Mouse (Mus musculus) layer of hippocampus, adult 8-10 months (tissue): ENCODE results near the gene Stox2. TPM values are rescaled to one million over a fixed set of nuclear protein-coding genes. Genes with fewer than 3 reads are reported as not detected.

Experiments
- DNase-seq, 2 experiments: peaks; one replicate each; pipeline ENCODE4 v3.0.0; 2022; ENCODE audit warnings: low spot score in 2 of 2
- total RNA-seq, 4 experiments: library from RNA; stranded (reverse); gene quantifications; 2 replicates each; pipeline ENCODE4 v1.2.4; 2022

Stox2 gene
- total RNA-seq, 4 experiments from 2014 or later: 77.1 to 93.8 (median 83.6) TPM

DNA sequence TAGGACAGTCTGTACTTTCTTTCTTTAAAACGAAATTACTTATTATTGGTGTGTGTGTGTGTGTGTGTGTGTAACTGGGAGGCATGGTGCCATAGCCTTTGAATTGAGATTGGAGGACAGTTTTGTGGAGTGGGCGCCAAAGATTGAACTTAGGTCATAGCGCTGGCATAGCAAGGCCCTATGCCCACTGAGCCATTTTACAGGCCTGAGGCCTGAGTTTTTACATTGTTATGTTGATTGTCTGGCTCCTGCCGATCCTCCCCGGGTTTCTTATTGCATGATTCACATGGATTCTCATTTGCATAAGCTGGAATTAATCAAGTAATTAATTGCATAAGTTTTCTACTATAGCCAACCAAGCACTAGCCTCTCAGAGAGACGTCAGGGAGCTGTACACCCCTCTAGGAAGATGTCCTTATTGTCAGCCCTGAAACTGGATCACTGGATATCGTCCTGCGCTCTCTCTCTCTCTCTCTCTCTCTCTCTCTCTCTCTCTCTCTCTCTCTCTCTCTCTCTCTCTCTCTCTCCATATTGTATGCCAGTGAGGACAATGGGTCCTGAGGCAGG, 90.7 kb downstream of the Stox2 start:
- no peak for DNase-seq

DNA sequence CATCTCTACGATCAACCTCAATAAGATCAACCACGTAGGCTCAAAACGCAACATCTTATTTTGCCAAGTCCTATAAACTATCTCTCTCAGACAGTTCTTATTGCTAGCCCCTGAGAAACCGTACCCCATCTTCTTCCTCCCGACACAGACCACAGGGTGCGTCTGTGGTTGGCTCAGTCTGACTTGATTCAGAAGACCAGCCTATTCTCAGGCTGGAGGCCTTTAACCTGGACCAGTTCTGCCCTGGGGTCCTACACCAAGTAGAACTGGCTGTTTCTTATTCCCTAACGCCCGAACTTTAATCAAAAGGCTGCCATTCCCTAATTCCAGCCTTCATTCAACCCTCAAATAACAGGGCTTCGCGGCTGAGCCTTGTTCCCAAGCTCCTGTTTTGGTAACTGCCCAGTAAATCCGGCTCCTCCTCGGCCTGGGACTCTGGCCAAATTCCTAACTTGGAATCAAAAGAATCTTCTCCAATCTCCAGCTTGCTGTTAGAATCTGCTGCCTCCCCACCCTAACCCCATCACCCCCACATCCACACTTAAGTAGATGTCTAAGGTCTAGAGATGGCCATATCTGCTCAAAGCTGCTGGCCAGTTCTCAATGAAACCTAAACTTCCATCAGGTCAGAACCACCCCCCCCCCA, 91.5 kb downstream of the Stox2 start:
- DNase-seq: no peak

DNA sequence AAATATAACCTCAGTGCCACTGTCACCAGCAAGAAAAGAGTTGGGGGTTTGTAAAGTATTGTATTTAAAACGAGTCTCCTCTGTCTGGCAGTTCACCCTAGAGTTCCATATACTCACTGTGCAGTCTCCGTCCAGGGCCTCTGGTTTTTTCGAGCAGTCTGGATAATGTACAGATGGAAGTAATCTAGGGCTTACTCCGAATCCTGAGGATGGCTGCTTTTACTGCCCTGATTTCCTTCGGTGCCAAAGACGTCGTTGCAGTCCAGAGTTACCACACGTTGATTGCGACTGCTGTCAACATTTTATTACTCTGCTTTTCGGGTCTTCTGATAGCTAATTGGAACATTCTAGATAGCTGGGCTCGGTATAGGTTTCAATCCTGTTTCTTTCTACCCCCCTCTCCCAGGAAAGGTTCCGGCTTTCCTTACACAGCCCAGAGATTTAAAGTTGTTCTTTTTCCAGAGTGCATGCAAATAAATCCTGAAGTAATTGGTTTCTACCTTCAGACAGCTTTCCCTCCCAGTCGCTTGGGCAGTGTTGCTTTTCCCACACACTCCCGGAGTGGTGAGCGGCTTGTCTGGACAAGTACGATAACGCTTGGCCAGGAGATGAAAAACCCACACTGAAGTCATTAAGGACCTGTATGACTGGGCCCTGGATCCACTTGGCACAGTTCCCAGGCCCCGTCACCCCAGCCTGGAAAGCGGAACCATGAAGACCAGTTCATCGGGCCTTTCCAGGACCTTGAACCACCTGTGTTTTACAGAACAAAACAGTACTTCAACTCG, 94.1 kb downstream of the Stox2 start:
- DNase-seq: no peak

DNA sequence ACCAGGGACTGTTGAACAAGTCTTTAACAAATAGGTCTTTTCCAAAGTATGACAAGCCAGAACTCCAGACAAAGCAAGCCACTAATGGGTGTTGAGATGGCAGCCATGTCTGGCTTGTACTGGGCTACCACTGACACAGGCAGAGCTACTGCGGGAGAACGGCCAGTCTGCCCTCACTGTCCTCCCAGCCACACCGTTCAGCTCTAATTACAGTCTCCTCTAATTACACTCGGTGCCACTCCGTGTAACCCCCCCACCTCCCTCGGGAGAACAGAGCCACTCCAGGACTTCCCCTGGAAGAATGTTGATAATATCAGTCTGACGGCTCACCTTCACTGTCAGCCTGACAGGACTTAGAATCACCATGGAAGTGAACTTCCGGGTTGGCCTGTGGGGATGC, 97.1 kb downstream of the Stox2 start:
- no peak for DNase-seq

GRCm38 (mm10) chr8:47347809-47348208, 98.4 kb downstream of the Stox2 start:
- no peak for DNase-seq

DNA sequence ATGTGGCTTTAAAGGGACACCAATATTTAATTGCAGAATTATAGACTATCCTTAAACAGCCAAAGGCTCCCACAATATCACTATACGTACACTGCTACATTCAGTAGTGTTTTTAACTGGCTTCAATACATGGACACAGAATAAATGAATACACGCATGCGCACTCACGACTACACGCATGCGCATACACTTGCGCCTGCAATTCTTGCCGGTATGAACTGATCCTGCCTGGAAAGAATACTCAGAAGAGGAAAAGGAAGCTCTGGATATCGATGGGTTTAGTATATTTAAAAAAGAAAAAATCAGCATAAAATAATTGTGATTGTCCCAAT, 100.4 kb downstream of the Stox2 start:
- DNase-seq: peak; percentile 77 to 92

DNA sequence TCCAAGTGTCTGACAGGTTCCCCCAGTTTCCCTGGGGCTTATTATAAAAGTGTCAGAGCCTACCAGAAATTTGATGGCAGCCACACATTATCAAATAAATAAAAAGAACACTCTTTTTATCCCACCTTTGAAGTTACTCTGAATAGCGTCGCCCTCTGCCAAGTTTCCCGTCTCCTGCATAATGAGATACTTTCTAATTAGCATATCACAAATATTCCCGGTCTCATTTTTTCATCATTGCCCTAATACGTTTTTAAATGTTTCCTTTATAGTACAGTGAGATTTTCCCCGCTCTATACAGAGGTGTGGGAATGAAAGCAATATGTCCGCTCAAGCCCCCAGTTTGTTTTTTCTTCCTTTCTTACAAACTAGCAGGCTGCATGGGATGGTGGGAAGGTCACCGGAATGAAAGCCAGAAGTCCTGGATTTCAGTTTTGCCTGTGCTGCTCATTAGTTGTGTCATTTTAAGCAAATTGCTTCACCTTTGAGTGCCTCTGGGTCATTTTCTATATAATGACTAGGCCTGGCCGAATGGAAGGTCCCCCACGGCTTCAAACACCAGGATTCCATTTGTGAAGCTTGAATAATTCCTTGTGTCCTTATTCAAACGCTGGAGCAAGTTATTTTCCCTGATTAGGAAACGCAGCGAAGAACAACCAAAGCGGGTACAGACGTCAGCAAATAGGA, 100.9 kb downstream of the Stox2 start:
- no peak for DNase-seq

DNA sequence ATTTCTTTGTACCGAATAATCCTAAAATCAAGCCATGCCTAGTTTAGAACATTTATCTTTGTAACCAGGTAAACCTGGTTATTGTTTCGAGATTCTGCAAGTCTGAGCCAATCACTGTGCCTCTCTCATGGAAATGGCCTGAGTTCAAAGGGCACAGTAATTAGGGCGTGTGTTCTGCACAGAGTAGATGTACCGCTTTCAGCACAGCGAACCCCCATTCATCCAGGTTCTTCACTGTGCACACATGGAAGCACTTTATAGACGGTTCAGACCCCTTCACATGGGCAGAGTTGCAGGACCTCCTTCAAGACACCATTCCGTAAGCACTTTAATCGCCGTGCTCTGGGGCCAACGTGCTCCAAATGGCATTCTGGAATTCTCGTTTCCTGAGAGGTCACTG, 104.7 kb downstream of the Stox2 start:
- DNase-seq: no peak

GRCm38 (mm10) chr8:47338691-47339323, 107.4 kb downstream of the Stox2 start:
- DNase-seq: no peak

DNA sequence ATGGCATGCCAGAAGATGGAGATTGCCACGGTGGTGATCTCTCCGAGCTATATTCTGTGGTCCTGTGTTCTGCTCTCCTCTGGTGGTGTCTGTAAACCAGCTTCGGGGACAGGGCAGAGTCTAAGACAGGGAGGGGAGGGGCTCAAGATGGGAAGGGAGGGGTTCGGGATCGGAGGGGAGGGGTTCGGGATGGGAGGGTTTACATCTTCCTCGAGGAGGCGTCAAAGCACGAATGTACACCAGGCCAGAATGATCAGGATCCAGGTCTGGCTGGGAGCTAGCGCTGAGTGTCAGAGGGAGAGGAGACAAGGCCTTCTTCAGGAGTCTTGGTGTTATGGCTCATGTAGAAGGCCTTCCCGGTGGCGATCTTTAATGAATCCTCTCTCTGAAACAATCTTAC, 109.7 kb downstream of the Stox2 start:
- DNase-seq: no peak

- DNase-seq: no peak
These were observed 110.2 kb downstream of the Stox2 start for GRCm38 (mm10) chr8:47335940-47336339.

GRCm38 (mm10) chr8:47334223-47334757, 111.9 kb downstream of the Stox2 start:
- DNase-seq: peak; percentile 87 to 90

- no peak for DNase-seq
These were observed 113.2 kb downstream of the Stox2 start for GRCm38 (mm10) chr8:47332941-47333340.

DNA sequence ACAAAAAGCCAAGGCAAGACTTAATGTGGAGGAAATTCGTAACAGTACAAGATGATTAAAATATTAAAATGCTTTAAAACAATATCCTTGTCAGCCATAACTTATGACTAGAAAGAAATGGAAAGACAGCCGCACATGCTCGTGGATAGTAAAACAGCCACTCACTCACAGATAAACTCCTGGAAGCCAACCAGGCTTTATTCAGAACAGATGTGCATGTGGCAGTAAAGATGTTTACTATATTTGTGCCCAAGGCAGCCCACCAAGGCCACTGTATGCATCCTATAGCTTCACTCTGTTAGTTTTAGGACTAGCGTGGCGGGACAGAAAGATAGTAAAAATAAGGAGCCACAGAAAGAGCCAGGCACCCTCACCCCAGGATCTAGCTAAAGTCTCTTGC, 115.2 kb downstream of the Stox2 start:
- no peak for DNase-seq

GRCm38 (mm10) chr8:47326348-47326747, 119.8 kb downstream of the Stox2 start:
- no peak for DNase-seq

GRCm38 (mm10) chr8:47324117-47324820, 121.9 kb downstream of the Stox2 start:
- DNase-seq: no peak

- no peak for DNase-seq
These were observed 124.9 kb downstream of the Stox2 start for GRCm38 (mm10) chr8:47321282-47321681.

GRCm38 (mm10) chr8:47320707-47321106, 125.5 kb downstream of the Stox2 start:
- DNase-seq: no peak

GRCm38 (mm10) chr8:47318468-47318867, 127.7 kb downstream of the Stox2 start:
- no peak for DNase-seq

DNA sequence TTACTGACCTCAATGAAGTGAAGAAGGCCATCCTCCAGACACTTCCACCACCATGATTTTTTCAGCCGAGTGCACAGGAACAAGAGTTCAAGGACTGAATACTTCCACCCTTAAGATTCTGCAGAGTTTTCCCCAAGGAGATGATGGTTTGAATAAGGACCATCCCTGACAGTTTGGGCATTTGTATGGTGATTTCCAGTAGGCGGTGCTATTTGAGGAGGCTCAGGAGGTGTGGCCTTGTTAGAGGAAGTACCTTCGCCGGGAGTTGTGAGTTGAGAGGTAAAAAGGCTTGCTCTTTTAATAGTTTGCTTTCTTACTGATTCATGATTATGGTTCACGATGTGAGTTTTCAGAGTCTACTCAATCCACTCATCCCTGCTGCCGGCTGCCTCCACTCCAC, 138.0 kb downstream of the Stox2 start:
- DNase-seq: no peak

GRCm38 (mm10) chr8:47306372-47306771, 139.8 kb downstream of the Stox2 start:
- DNase-seq: no peak
